Mouse (Mus musculus) cerebellum, postnatal 14 days (tissue): ENCODE data around the gene Samd4b.

ENCODE experiments used
- DNase-seq, 2 experiments: peaks; one replicate each; pipeline ENCODE4 v3.0.0; 2021; ENCODE audit warnings: mixed read lengths in 2 of 2

Gene Samd4b

GRCm38 (mm10) chr7:28586663-28587411 lies 11.1 kb downstream of the Samd4b start:
- no peak for DNase-seq

DNA sequence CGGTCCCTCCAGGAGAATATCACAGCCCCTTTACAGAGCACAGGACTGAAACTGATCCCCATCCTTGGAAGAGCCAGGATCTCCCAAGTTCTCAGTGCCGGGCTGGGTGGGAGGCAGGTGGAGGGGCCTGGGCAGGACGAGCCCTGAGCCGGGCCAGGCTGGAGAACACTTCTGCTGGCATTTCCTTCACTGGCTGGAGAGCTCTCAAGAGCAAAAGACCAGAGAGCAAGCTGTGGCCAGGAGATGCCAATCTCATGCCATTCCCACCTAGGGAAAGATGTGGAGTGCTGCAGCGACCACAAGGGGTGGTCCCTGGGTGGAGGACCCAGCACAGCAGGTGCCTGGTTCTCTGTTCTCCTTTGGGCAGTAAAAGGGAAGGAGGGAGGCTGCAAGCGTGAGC lies 12.9 kb downstream of the Samd4b start:
- DNase-seq = no peak

- no peak for DNase-seq
Measured at GRCm38 (mm10) chr7:28584468-28584867, 13.5 kb downstream of the Samd4b start.

- no peak for DNase-seq
Measured at GRCm38 (mm10) chr7:28583570-28584344, 14.2 kb downstream of the Samd4b start.

DNA sequence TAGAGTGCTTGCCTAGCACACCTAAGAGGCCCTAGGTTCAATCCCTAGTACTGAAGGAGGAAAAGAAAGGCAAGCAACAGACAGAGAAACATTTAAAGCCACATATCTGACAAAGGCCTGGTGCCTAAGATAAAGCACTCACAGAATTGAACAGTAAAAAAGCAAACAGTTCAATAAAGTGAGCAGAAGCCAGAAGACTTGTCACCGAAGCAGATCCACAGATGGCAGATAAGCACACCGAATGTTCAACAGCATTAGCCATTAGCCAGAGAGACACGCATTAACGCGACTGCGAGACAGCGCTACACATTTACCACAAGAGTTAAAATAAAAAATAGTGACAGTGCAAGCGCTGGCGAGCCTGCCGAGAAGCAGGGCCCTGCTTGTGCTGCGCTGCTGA lies 15.1 kb downstream of the Samd4b start:
- DNase-seq = no peak

- no peak for DNase-seq
Measured at GRCm38 (mm10) chr7:28581721-28582120, 16.2 kb downstream of the Samd4b start.

GRCm38 (mm10) chr7:28579826-28580225 lies 18.1 kb downstream of the Samd4b start:
- no peak for DNase-seq

GRCm38 (mm10) chr7:28578543-28579053 lies 19.3 kb downstream of the Samd4b start:
- DNase-seq = no peak

GRCm38 (mm10) chr7:28577826-28578542 lies 20.0 kb downstream of the Samd4b start:
- peak in 1 of 2 experiments; percentile 32 for DNase-seq

DNA sequence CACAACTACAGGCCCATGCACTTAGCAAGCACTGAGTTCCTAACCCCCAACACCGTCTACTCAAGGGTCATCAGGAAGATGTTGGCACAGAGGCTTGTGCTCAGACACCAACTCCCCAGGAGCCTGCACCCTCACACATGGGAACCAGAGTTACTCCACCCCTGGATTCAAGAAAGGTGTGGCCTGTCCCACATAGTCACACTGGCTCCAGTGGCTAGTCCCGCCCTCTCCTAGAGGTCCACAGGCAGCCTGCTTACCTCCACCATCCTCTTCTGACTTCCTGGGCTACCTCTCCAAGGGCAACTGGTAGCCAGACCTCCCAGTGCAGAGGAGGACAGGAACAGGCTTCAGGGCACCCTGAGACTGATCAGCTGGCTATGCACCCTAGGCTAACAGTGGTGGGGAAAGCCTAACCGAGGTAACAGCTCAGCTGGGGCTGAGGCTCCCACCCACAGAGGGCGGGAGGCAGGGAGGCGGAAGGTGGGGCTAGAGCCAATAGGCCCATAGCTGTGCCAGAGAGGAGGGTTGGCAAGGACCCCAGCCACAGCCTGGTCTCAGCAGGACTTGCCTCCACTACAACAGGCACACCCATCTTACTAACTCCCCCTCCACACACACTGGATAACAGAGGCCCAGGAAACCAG lies 21.6 kb downstream of the Samd4b start:
- peak; percentile 66 to 75 for DNase-seq

DNA sequence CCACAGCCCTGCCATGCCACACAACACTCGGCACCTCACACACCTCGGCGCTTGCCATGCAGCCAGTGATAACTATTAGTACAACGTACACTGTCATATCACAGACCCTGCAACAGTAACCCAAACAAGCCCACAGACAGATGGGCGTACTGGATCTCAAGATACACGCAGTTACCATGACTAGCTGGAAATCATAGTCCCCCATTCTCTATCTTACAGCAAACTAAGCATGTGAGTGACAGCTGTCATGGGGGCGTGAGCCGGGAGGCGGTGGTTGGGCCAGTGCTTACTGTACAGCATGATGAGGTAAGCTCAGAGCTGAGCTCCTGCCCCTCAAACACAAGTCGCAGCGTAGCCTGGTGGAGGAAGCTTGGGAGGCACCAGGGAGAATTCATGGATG lies 22.3 kb downstream of the Samd4b start:
- DNase-seq = no peak

GRCm38 (mm10) chr7:28573236-28573635 lies 24.7 kb downstream of the Samd4b start:
- DNase-seq = no peak

GRCm38 (mm10) chr7:28572689-28573088 lies 25.3 kb downstream of the Samd4b start:
- DNase-seq = no peak

DNA sequence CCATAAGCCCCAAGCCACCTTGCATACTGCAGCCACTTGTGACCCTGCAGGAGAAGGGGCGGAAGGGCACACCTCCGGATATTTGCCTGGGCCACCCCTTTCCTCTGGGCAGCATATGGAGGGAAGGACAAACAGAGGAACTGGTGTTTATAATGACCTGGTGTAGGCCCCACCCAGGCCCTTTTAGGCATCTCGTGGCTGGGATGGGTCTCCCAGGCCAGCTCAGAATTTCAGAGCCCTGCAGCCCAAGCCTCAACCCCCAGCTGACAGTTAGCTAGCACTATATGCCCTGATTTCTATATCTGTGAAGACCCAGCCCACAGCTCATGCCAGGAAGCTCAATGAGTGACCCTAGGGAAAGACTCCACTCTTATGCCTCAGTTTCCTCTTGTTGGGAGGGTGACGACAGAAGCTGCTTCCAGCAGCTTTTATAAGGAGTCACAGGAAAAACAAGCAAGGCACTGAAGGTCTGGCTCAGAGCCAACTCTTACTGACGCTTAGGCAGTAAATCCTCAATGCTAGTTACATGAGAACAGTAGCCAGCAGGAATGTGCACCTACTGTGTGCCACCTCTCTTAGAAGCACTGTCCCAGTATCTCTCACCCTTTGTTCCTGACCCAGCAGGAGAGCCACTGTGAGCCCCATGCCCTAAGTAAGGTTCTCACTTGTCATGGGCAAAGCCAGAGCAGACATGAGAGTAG lies 26.8 kb downstream of the Samd4b start:
- DNase-seq = peak in 1 of 2 experiments; percentile 58

GRCm38 (mm10) chr7:28570291-28570981 lies 27.5 kb downstream of the Samd4b start:
- DNase-seq = peak; percentile 73 to 81

DNA sequence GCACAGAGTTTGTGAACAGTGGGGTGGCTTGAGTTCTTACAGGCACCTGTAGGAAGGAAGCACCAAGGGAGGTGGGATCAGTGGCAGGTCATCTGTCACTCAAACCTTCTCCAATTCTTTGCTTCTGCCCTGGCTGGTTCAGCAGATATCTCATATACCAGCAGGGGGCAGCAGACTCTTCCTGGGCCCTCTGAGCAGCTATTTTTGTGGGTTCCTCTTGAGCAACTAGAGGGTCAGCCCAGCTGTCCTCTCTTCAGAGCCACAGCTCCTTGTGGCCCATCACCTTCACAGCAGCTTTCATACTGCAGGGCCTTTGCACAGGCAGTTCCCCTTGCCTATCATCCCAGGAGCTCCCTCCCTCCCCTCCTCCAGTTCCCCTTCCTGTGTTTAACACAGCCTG lies 29.7 kb downstream of the Samd4b start:
- DNase-seq = peak; percentile 76 to 81

DNA sequence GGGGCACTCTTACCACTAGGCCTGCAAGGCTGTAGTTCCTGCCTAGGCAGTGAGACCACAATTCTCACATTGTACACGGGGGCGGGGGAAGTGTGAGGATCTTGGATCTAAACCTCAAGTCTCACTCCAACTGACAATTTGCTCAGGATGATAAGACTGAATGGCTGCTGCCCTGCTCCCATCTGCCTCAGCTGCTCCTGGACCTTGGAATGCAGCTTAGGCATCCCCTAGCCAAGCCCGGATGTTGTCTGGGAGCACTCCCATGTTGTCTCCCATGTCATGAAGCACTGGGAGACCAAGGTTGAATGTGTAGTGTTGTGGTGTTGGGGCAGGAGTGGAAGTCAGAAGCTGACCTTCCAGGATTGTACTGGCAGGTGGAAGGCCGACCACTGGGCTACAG lies 30.4 kb downstream of the Samd4b start:
- DNase-seq = no peak

- peak in 1 of 2 experiments; percentile 11 for DNase-seq
Measured at GRCm38 (mm10) chr7:28565407-28565806, 32.5 kb downstream of the Samd4b start.

DNA sequence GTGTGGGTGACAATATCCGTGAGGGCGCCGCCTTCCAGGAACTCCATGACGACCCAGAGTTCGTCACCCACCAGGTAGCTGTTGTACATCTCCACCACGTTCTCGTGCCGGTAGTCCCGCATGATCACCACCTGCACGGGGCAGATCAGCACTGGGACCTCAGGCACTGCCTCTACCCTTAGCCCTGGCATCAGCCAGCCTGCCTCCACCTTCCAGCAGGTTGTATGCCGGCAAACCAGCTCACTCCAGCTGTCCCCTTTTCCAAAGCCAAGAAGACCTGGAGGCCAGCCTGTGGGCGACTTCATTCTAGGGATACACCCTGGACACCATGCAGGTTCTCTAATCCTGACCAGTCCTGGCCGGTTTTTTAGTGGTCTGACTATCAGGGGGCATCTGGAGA lies 35.0 kb downstream of the Samd4b start:
- peak; percentile 54 to 55 for DNase-seq

DNA sequence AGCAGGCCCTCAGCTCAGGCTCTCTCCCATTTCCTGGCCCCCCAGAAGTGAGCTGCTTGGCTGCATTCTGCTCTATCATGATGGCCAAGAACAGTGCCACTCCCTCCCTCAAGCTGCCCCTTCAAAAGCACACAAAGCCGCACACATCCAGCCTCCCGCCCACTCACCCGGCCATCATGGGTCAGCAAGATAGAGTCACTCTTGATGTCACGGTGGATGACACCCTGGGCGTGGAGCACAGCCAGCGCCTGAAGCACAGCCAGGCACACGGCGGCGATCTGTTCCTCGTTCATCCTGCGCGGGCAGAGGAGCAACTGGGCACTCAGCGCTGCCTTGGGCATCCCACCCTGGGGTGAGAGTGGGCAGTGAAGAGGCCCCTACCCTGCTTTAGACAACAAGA lies 35.6 kb downstream of the Samd4b start:
- DNase-seq = peak; percentile 68 to 74

GRCm38 (mm10) chr7:28561967-28562366 lies 36.0 kb downstream of the Samd4b start:
- DNase-seq = peak; percentile 58 to 71
